Mouse (Mus musculus): Measurements from ENCODE around the gene Fam102b.

DNA sequence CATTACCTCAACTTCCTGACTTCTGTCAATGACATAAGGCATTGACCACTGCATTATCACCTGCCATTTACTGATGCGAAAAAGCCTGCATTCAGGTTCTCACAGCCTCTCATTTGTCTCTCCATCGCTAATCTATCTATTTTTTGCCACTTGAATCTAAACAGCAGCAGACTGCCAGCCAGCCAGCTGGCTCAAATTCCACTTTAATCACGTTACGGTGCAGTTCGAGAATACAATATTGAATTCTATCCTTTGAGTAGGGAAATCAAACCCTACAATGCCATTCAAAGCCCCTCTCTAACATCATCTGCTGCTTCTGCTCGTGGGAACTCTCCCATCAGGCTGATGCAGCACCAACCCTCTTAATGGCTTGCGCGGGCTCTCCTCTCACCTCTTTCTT is 4.3 kb downstream of the Fam102b start:
- TF ChIP-seq CHD2 (IDR thresholded peaks at IDR 0.05; ENCODE audit: low read depth, low read length) = no peak
- no peak for TF ChIP-seq ZC3H11A (IDR thresholded peaks at IDR 0.05; ENCODE audit: borderline replicate concordance, low read depth, low read length)
- TF ChIP-seq MAFK (IDR thresholded peaks at IDR 0.05; ENCODE audit: insufficient read depth, low read depth, low read length) = no peak
- TF ChIP-seq ZNF384 (IDR thresholded peaks at IDR 0.05; ENCODE audit: low read depth, low read length) = no peak

All from ES-E14 (cell line).